Mouse (Mus musculus) bone marrow, adult 2 months (tissue): ENCODE results near the gene Mrto4.
A peak's percentile ranks its signal among the peaks of the same experiment; 100 is the strongest.

Experiments
- CTCF ChIP-seq: fragments of 200-500 bp; IDR thresholded peaks from 2 replicates; pipeline ENCODE4 v1.5.1; 2011; ENCODE audit warnings: low read length, control low read depth; ENCODE audit not compliant: control insufficient read depth, insufficient read depth
- POLR2A ChIP-seq: fragments of 200-500 bp; IDR thresholded peaks from 2 replicates; pipeline ENCODE4 v1.6.1; 2011; ENCODE audit warnings: low read depth, mild to moderate bottlenecking, control low read depth, low read length, borderline replicate concordance; ENCODE audit not compliant: control insufficient read depth

GRCm38 (mm10) chr4:139380207-139380748, 27.9 kb upstream of the Mrto4 start:
- TF ChIP-seq CTCF (no peak), POLR2A (peak; percentile 62; the same call in 1 of the 2 replicates)
